Mouse (Mus musculus): ENCODE measurements around the gene Psmb8.

Gene Psmb8

DNA sequence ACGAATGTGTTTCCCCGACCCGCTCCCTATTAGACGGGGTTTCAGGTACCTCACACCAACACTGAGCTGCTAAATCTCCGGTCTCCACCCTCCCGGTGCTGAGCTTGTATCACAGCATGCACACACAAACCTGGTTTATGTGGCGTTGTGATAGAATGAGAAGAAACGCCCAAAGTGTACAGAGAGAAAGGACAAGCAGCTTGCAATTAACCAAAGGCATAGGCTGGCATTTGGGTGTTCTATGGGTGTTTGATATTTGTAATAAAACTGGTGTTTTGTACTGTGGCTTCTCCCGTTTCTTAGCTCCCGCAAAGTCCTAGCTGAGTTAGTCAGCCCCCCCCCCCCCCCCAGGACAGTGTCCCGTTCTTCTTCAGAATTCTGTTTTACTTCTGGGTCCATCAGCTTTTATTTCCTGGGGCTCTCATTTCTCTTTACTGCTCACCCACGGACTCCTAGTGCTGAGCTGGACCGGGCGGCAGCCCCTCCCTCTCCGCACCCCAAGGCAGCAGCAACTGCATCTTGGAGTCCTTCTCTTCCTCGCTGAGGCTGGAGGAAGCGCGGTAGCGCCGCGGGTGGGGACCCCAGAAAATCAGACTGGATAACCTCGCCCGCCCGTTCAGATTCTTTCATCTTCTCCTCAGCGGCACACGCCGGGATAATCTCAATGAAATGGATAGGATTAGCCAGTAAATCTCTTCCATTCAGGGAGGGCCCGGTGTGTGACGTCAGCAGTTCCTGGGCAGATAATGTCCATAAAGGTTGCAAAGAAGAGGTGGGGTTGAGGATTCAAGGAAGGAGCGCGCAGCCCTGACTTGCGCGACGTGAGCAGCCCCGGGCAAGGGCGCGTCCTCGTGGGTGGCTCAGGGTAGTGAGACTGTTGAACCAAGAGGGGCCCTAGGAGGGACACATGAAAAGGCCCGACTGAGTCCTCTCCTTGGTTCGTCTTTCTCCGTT, at the start of gene Psmb8:
Gene Psmb8 (plus strand): TSS at position 781 of the 954 bp plus-strand sequence.
- Histone ChIP-seq H3K9me3 (ENCODE audit: low read length) (peaks cover 14% of the 10 kb centered on the region; the same call in 1 of the 2 replicates), H3K4me1 (replicated peaks; ENCODE audit: low read depth, low read length) (peaks cover 38% of the 10 kb centered on the region), H3K4me3 (replicated peaks; ENCODE audit: low read length) (peak within 1 kb of the TSS; percentile 72), H3K36me3 (ENCODE audit: insufficient read depth, low read length) (no peaks in the 10 kb centered on the region), H3K27me3 (ENCODE audit: insufficient read depth, low read length) (peaks cover 83% of the 10 kb centered on the region)
- no peak for TF ChIP-seq NANOG (IDR thresholded peaks at IDR 0.05; ENCODE audit: borderline replicate concordance, low read length)
- no peak for TF ChIP-seq POU5F1 (IDR thresholded peaks at IDR 0.05; ENCODE audit: borderline replicate concordance, low read length)
- no peak for TF ChIP-seq CTCF (conservative IDR thresholded peaks at IDR 0.05; ENCODE audit: low read length)

DNA sequence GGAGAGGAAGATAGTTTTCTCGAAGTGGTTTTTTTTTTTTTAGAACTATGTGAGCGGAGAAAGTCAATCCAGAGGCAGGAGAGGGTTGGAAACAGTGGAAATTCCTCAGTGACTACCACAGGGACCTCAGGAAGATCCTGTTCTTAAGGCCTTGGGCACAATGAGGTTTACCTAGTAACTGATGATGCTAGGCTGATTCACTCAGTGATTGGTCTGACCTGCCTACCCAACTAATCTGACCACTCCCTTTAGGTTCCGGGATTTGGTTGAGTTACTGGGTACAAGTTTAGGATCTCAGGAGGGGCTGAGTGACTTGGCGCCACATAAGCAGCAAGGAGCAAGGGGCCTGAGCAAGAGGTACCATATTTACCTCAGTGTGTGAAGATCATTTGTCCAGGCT, 44.6 kb upstream of the Psmb8 start, which contains the start of gene H2-DMb1:
Gene H2-DMb1 (plus strand): TSS at position 150 of the 400 bp plus-strand sequence.
- no peaks in the 10 kb centered on the region for H3K9me3 ChIP-seq (ENCODE audit: low read length)
- no peaks in the 10 kb centered on the region for H3K4me1 ChIP-seq (replicated peaks; ENCODE audit: low read depth, low read length)
- peaks cover 3% of the 10 kb centered on the region for H3K27me3 ChIP-seq (ENCODE audit: insufficient read depth, low read length)
- no peak within 1 kb of the TSS for H3K4me3 ChIP-seq (replicated peaks; ENCODE audit: low read length)
- no peaks in the 10 kb centered on the region for H3K36me3 ChIP-seq (ENCODE audit: insufficient read depth, low read length)
- TF ChIP-seq NANOG (IDR thresholded peaks at IDR 0.05; ENCODE audit: borderline replicate concordance, low read length) (no peak), POU5F1 (IDR thresholded peaks at IDR 0.05; ENCODE audit: borderline replicate concordance, low read length) (no peak), CTCF (conservative IDR thresholded peaks at IDR 0.05; ENCODE audit: low read length) (no peak)

DNA sequence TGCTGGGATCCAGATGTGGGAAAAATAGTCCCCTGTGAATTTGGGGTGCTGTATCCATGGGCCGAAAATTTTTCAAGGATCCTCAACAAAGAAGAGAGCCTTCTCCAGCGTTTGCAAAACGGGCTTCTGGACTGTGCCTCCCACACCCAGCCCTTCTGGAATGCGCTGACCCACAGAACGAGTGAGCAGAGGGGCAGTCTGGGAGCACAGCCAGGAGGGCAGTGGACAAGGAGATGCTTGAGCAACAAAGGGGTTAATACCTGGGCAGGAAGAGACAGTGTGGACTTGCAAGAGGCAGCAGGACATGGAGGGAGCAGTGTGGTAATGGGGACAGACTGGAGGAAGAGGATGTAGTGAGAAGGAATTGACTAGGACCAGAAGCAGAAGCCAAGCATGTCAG, 42.0 kb upstream of the Psmb8 start:
- H3K9me3 ChIP-seq (ENCODE audit: low read length) = no peaks in the 10 kb centered on the region
- no peak overlapping the region for H3K4me3 ChIP-seq (replicated peaks; ENCODE audit: low read length)

GRCm38 (mm10) chr17:34164202-34164895, 33.2 kb upstream of the Psmb8 start:
- H3K9me3 ChIP-seq (ENCODE audit: low read length) = peaks cover 11% of the 10 kb centered on the region
- H3K4me1 ChIP-seq (replicated peaks; ENCODE audit: low read depth, low read length) = peaks cover 11% of the 10 kb centered on the region
- TF ChIP-seq CTCF (conservative IDR thresholded peaks at IDR 0.05; ENCODE audit: low read length) (no peak), NANOG (IDR thresholded peaks at IDR 0.05; ENCODE audit: borderline replicate concordance, low read length) (no peak), POU5F1 (IDR thresholded peaks at IDR 0.05; ENCODE audit: borderline replicate concordance, low read length) (no peak)
- no peaks in the 10 kb centered on the region for H3K36me3 ChIP-seq (ENCODE audit: insufficient read depth, low read length)
- H3K27me3 ChIP-seq (ENCODE audit: insufficient read depth, low read length) = peaks cover 6% of the 10 kb centered on the region
- no peak overlapping the region for H3K4me3 ChIP-seq (replicated peaks; ENCODE audit: low read length)

More for the DNA sequence above, 42.0 kb upstream of the Psmb8 start:
- H3K36me3 ChIP-seq (ENCODE audit: insufficient read depth, low read length) = no peaks in the 10 kb centered on the region
- no peaks in the 10 kb centered on the region for H3K4me1 ChIP-seq (replicated peaks; ENCODE audit: low read depth, low read length)
- H3K27me3 ChIP-seq (ENCODE audit: insufficient read depth, low read length) = peaks cover 3% of the 10 kb centered on the region
- TF ChIP-seq POU5F1 (IDR thresholded peaks at IDR 0.05; ENCODE audit: borderline replicate concordance, low read length) = no peak
- no peak for TF ChIP-seq CTCF (conservative IDR thresholded peaks at IDR 0.05; ENCODE audit: low read length)
- no peak for TF ChIP-seq NANOG (IDR thresholded peaks at IDR 0.05; ENCODE audit: borderline replicate concordance, low read length)

- H3K4me1 ChIP-seq (replicated peaks; ENCODE audit: low read depth, low read length) = peaks cover 11% of the 10 kb centered on the region
- TF ChIP-seq POU5F1 (IDR thresholded peaks at IDR 0.05; ENCODE audit: borderline replicate concordance, low read length) = no peak
- peak; percentile 46 for TF ChIP-seq CTCF (conservative IDR thresholded peaks at IDR 0.05; ENCODE audit: low read length)
- peaks cover 11% of the 10 kb centered on the region for H3K9me3 ChIP-seq (ENCODE audit: low read length)
- no peak overlapping the region for H3K4me3 ChIP-seq (replicated peaks; ENCODE audit: low read length)
- no peaks in the 10 kb centered on the region for H3K36me3 ChIP-seq (ENCODE audit: insufficient read depth, low read length)
- peaks cover 8% of the 10 kb centered on the region for H3K27me3 ChIP-seq (ENCODE audit: insufficient read depth, low read length)
Measured at GRCm38 (mm10) chr17:34165033-34165730, 32.3 kb upstream of the Psmb8 start.

GRCm38 (mm10) chr17:34169279-34169678, 28.2 kb upstream of the Psmb8 start:
- TF ChIP-seq POU5F1 (IDR thresholded peaks at IDR 0.05; ENCODE audit: borderline replicate concordance, low read length) = no peak
- TF ChIP-seq NANOG (IDR thresholded peaks at IDR 0.05; ENCODE audit: borderline replicate concordance, low read length) = no peak
- TF ChIP-seq CTCF (conservative IDR thresholded peaks at IDR 0.05; ENCODE audit: low read length) = peak; percentile 26; the same call in 1 of the 2 replicates
- no peaks in the 10 kb centered on the region for H3K36me3 ChIP-seq (ENCODE audit: insufficient read depth, low read length)
- peaks cover 10% of the 10 kb centered on the region for H3K9me3 ChIP-seq (ENCODE audit: low read length)
- peaks cover 3% of the 10 kb centered on the region; the same call in 1 of the 2 replicates for H3K4me1 ChIP-seq (replicated peaks; ENCODE audit: low read depth, low read length)
- H3K4me3 ChIP-seq (replicated peaks; ENCODE audit: low read length) = no peak overlapping the region
- peaks cover 19% of the 10 kb centered on the region for H3K27me3 ChIP-seq (ENCODE audit: insufficient read depth, low read length)

DNA sequence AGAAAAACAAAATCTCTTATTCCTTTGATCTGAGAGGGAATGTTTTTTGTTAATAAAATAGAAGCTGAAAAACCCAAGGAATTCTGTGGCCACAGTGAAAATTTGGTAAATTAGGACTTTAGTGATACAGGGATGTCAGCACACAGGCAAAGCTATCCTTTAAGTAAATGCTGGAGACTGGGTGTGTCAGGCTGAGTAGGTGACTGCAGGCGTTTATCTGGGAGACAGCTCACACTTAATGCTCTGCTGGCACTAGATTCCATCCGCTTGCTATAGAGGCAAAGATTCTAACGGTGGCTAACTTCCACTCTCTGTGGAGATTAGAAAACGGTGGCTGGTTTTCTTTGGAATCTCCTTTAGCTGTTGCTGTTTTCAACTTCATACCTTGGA, 27.0 kb upstream of the Psmb8 start:
- Histone ChIP-seq H3K4me3 (replicated peaks; ENCODE audit: low read length) (no peak overlapping the region), H3K36me3 (ENCODE audit: insufficient read depth, low read length) (no peaks in the 10 kb centered on the region), H3K4me1 (replicated peaks; ENCODE audit: low read depth, low read length) (no peaks in the 10 kb centered on the region), H3K27me3 (ENCODE audit: insufficient read depth, low read length) (peaks cover 19% of the 10 kb centered on the region), H3K9me3 (ENCODE audit: low read length) (peaks cover 10% of the 10 kb centered on the region)
- TF ChIP-seq POU5F1 (IDR thresholded peaks at IDR 0.05; ENCODE audit: borderline replicate concordance, low read length) (no peak), CTCF (conservative IDR thresholded peaks at IDR 0.05; ENCODE audit: low read length) (no peak), NANOG (IDR thresholded peaks at IDR 0.05; ENCODE audit: borderline replicate concordance, low read length) (no peak)
